Mouse (Mus musculus) lung, postnatal 0 days (tissue): ENCODE results near the gene Slc15a3.

Experiments used
- CTCF ChIP-seq: IDR thresholded peaks from 2 replicates; pipeline ENCODE4 v1.5.1; 2016; ENCODE audit warnings: antibody characterized with exemption, mild to moderate bottlenecking
- EP300 ChIP-seq: IDR thresholded peaks from 2 replicates; pipeline ENCODE4 v1.6.1; 2016; ENCODE audit warnings: antibody characterized with exemption, mild to moderate bottlenecking, control low read depth

DNA sequence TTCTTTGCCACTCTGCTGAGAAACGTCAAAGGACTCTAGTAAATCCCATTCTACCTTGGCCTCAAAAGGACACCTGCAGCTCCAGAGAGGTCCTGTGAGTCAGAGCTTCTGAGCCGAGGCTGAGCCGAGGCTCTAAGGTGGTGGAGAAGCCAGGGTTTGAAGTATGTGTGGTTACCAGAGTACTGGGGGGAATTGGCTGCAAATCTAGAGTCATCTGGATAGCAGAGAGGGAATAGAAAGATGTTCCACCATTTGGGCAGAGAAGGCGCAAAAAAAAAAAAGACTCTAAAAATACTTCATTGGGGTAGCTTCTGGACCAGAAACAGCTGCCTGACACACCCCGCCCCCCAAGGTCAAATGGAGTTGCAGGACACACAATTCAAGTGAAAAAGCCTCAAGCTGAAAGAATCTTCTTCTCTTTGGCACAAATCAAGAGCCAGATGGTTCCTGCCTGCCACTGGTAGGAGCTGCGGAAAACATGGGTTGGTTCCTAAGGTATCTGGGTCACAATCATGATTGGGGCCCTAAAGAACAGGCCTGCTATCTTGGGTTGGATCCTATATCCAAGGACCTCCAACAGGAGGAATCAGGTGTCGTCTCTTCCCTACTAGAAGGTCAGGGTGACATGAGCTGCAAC, 38.8 kb downstream of the Slc15a3 start:
- TF ChIP-seq CTCF (no peak), EP300 (no peak)
